Mouse (Mus musculus) thymus, adult 2 months (tissue): ENCODE results near the gene Ube2l6. TPM values are rescaled to one million over a fixed set of nuclear protein-coding genes. Genes with fewer than 3 reads are reported as not detected.

Experiments used
- DNase-seq: peaks from one replicate; pipeline ENCODE4 v3.0.0; 2021
- H3K27ac ChIP-seq: fragments of 200-500 bp; 2 replicates; pipeline ENCODE4 v1.5.1; 2012; ENCODE audit warnings: low read length, control low read depth; ENCODE audit not compliant: control insufficient read depth, insufficient read depth
- H3K27me3 ChIP-seq: fragments of 200-500 bp; 2 replicates; pipeline ENCODE4 v1.6.1; 2012; ENCODE audit warnings: mild to moderate bottlenecking, low read length, moderate library complexity, mixed read lengths; ENCODE audit not compliant: control insufficient read depth, insufficient read depth
- H3K36me3 ChIP-seq: fragments of 200-500 bp; 2 replicates; pipeline ENCODE4 v1.6.1; 2012; ENCODE audit warnings: mild to moderate bottlenecking, low read length, moderate library complexity; ENCODE audit not compliant: control insufficient read depth, insufficient read depth
- H3K4me1 ChIP-seq: fragments of 200-500 bp; replicated peaks from 2 replicates; pipeline ENCODE4 v1.6.1; 2012; ENCODE audit warnings: low read length; ENCODE audit not compliant: control insufficient read depth, insufficient read depth
- H3K4me3 ChIP-seq: fragments of 200-500 bp; 2 replicates; pipeline ENCODE4 v1.5.1; 2012; ENCODE audit warnings: mild to moderate bottlenecking, low read length, control low read depth, moderate library complexity; ENCODE audit not compliant: control insufficient read depth, insufficient read depth
- CTCF ChIP-seq: fragments of 200-500 bp; IDR thresholded peaks from 2 replicates; pipeline ENCODE4 v1.5.1; 2012; ENCODE audit warnings: mild to moderate bottlenecking, control low read depth, low read length, moderate library complexity, borderline replicate concordance; ENCODE audit not compliant: control insufficient read depth, poor library complexity, insufficient read depth; ENCODE audit errors: extremely low read depth
- POLR2A ChIP-seq: fragments of 200-500 bp; IDR thresholded peaks from 2 replicates; pipeline ENCODE4 v1.6.1; 2012; ENCODE audit warnings: mild to moderate bottlenecking, low read length, control low read depth, moderate library complexity; ENCODE audit not compliant: control insufficient read depth, poor library complexity, insufficient read depth; ENCODE audit errors: extremely low read depth
- WGBS: fragments of 180-500 bp; shearing (Covaris S2); methylation state at CpG from one replicate; pipeline ENCODE4 v1.1.7; 2018; 5-methylcytosine and 5-hydroxymethylcytosine counted together
- polyA plus RNA-seq: library from polyadenylated mRNA; depleted of rRNA; stranded (reverse); fragments of >200 nt; gene quantifications from 2 replicates; pipeline ENCODE4 v1.2.3, GENCODE M21; 2012; rRNA removed

Gene Ube2l6
- polyA plus RNA-seq, result 27.7 and 35.3 TPM in 2 replicates

- Histone ChIP-seq H3K27me3 (no peaks in the 10 kb centered on the region), H3K36me3 (no peaks in the 10 kb centered on the region), H3K27ac (no peak within 1 kb of the TSS), H3K4me3 (peak within 1 kb of the TSS; percentile 53), H3K4me1 (peaks cover 10% of the 10 kb centered on the region)
- DNase-seq, result peak; percentile 36
- WGBS, result 2% methylated on average over 21 of the region's 21 CpGs
- no peak; the same call in 1 of the 2 replicates for TF ChIP-seq CTCF
- no peak for TF ChIP-seq POLR2A
Measured at GRCm38 (mm10) chr2:84798493-84798921, at the start of gene Ube2l6. Gene Ube2l6, plus strand, starts transcription at chr2:84798828.

GRCm38 (mm10) chr2:84750115-84750514 is 48.5 kb upstream of the Ube2l6 start:
- H3K27me3 ChIP-seq, result no peaks in the 10 kb centered on the region
- no peak overlapping the region for H3K4me3 ChIP-seq
- H3K27ac ChIP-seq, result no peak overlapping the region
- H3K4me1 ChIP-seq, result no peaks in the 10 kb centered on the region
- H3K36me3 ChIP-seq, result no peaks in the 10 kb centered on the region
- TF ChIP-seq CTCF (no peak), POLR2A (no peak)
- WGBS, result 86% methylated on average over 6 of the region's 6 CpGs
- no peak for DNase-seq

GRCm38 (mm10) chr2:84756245-84756644 is 42.4 kb upstream of the Ube2l6 start:
- H3K4me3 ChIP-seq, result no peak overlapping the region
- no peak for TF ChIP-seq CTCF
- no peak for TF ChIP-seq POLR2A
- H3K27ac ChIP-seq, result no peak overlapping the region
- H3K36me3 ChIP-seq, result no peaks in the 10 kb centered on the region
- no peaks in the 10 kb centered on the region for H3K27me3 ChIP-seq
- H3K4me1 ChIP-seq, result no peaks in the 10 kb centered on the region
- DNase-seq, result no peak
- 70% methylated on average over 5 of the region's 5 CpGs for WGBS

GRCm38 (mm10) chr2:84757026-84757682 is 41.5 kb upstream of the Ube2l6 start:
- Histone ChIP-seq H3K27me3 (no peaks in the 10 kb centered on the region), H3K4me1 (no peaks in the 10 kb centered on the region), H3K36me3 (no peaks in the 10 kb centered on the region), H3K27ac (no peak overlapping the region), H3K4me3 (no peak overlapping the region)
- 54% methylated on average over 7 of the region's 7 CpGs for WGBS
- TF ChIP-seq CTCF, result no peak
- no peak for TF ChIP-seq POLR2A
- DNase-seq, result no peak

- 1% methylated on average over 2 of the region's 2 CpGs for WGBS
- TF ChIP-seq CTCF (no peak), POLR2A (no peak)
- no peak overlapping the region for H3K4me3 ChIP-seq
- no peaks in the 10 kb centered on the region for H3K4me1 ChIP-seq
- H3K27ac ChIP-seq, result no peak overlapping the region
- no peaks in the 10 kb centered on the region for H3K36me3 ChIP-seq
- no peaks in the 10 kb centered on the region for H3K27me3 ChIP-seq
- DNase-seq, result no peak
Measured at GRCm38 (mm10) chr2:84758542-84759127, 40.0 kb upstream of the Ube2l6 start.

- Histone ChIP-seq H3K27ac (no peak overlapping the region), H3K36me3 (no peaks in the 10 kb centered on the region), H3K4me1 (no peaks in the 10 kb centered on the region), H3K4me3 (no peak overlapping the region), H3K27me3 (no peaks in the 10 kb centered on the region)
- no peak for DNase-seq
- WGBS, result 78% methylated on average over 8 of the region's 8 CpGs
- TF ChIP-seq POLR2A (no peak), CTCF (no peak)
Measured at GRCm38 (mm10) chr2:84760777-84761176, 37.9 kb upstream of the Ube2l6 start.
